Mouse (Mus musculus): ENCODE measurements around the gene Cic. TPM values are rescaled to one million over a fixed set of nuclear protein-coding genes. Genes with fewer than 3 reads are reported as not detected.

The Cic gene
- total and polyA plus RNA-seq, 2 experiments from 2014 or later, result 28.2 to 155 TPM

DNA sequence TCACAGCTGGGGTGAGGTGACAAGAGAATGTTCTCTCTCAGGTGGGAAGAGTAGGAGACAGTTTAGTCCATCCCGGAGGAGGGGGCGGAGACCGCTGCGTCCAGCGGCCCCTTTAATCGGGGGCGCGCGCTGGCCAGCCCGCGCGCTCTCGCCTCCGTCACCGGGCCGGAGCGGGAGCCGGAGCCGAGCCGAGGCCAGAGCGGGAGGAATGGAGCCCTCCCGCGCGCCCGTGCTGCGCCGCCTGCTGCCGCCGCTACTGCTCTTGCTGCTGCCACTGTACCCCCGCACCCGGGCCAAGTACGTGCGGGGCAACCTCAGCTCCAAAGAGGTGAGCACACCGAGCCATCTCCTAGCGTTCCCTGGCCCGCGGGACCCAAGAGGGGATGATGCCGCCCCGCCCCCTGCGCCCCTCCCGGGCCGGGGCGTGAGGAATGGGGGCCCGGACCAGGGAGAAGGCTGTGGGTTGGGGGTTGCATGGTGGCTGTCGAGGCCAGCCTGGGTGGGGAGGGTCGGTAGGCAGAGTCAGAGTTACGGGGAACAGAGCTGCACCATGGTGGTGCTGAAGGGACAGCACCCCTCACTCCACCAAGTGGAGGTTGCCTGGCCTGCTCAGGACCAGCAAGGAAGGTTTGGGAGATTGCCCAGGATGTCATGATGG is 38.6 kb downstream of the Cic start, which contains the start of gene Tmem145:
Gene Tmem145, plus strand, starts transcription at position 151 of the 658 bp plus-strand sequence.
- under 1% methylated on average over 46 of the region's 47 CpGs for WGBS
- DNase-seq (ENCODE audit: low spot score), result peak; percentile 84

DNA sequence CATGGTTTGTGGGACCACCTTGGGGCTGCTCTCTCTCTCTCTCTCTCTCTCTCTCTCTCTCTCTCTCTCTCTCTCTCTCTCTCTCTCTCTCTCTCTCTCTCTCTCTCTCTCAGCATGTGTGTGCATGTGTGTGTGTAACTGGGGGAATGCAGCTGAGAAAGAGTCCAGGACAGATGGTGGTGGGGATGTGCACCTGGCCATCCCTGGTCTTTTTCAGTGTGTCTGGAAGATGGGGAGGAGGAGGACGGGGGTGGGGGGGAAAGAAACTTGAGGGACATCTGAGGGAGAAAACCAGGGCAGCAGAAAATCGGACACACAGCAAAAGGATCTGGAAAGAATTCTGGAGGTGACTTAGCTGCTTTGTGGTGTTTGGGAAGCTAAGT is 39.1 kb downstream of the Cic start:
- peak overlapping the region; percentile 87; the same call in 1 of the 2 replicates for H3K9ac ChIP-seq (replicated peaks; ENCODE audit: low read length)
- peak overlapping the region; percentile 88 for H3K4me2 ChIP-seq (ENCODE audit: low read depth, low read length)
- H3K4me3 ChIP-seq (ENCODE audit: low read length), result peak overlapping the region; percentile 78
- no peak for TF ChIP-seq CTCF (IDR thresholded peaks at IDR 0.05; ENCODE audit: low read depth)
- H3K4me1 ChIP-seq (ENCODE audit: insufficient read depth, low read length), result no peaks in the 10 kb centered on the region
- ATAC-seq (peak; percentile 21; the same call in 1 of the 2 replicates), DNase-seq (ENCODE audit: low spot score) (no peak)
- H3K27ac ChIP-seq, result peak overlapping the region; percentile 90
- H3K27me3 ChIP-seq (ENCODE audit: insufficient read depth, low read length), result no peaks in the 10 kb centered on the region
- 0 out of 2 replicates have a peak, but pooled peaks cover 3% of the 10 kb centered on the region for H3K36me3 ChIP-seq (ENCODE audit: insufficient read depth, low read length)
- H3K9me3 ChIP-seq (ENCODE audit: low read length), result no peaks in the 10 kb centered on the region
- 33% methylated on average over 2 of the region's 2 CpGs for WGBS

More for the DNA sequence above, 38.6 kb downstream of the Cic start, which contains the start of gene Tmem145:
- no peaks in the 10 kb centered on the region for H3K4me1 ChIP-seq (ENCODE audit: insufficient read depth, low read length)
- H3K4me3 ChIP-seq (ENCODE audit: low read length), result peak within 1 kb of the TSS; percentile 78
- H3K9ac ChIP-seq (replicated peaks; ENCODE audit: low read length), result peak within 1 kb of the TSS; percentile 87
- peak within 1 kb of the TSS; percentile 88 for H3K4me2 ChIP-seq (ENCODE audit: low read depth, low read length)
- H3K27me3 ChIP-seq (ENCODE audit: insufficient read depth, low read length), result no peaks in the 10 kb centered on the region
- H3K9me3 ChIP-seq (ENCODE audit: low read length), result no peaks in the 10 kb centered on the region
- ATAC-seq, result peak; percentile 84
- TF ChIP-seq CTCF (IDR thresholded peaks at IDR 0.05; ENCODE audit: low read depth), result peak; percentile 3; the same call in 1 of the 2 replicates
- H3K27ac ChIP-seq, result peak within 1 kb of the TSS; percentile 90
- 0 out of 2 replicates have a peak, but pooled peaks cover 3% of the 10 kb centered on the region for H3K36me3 ChIP-seq (ENCODE audit: insufficient read depth, low read length)

DNA sequence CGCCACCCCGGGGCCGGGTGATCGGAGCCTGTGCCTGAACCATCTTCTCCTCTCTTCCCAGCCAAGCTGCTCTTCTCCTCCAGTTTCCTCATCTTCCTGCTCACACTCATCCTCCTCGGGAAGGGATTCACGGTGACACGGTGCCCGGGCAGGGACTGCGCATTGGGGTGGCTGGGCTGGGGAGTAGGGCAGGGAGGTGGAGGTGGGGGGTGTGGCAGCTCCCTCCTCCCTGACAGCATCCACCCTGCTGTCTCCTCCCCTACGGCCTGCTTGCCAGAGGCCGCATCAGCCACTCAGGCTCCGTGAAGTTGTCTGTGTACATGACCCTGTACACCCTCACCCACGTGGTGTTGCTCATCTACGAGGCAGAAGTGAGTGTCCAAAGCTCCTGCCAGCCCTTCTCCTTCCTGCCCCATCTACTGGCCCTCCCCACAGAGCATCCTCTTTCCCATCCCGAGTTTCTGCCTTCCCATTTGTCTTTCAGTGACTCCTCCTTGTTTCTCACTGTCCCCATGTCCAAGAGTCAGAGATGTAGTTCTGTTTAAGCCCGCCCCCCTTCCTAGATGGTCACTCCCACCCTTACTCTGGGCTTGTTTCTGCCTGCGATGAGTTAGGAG is 41.3 kb downstream of the Cic start:
- Histone ChIP-seq H3K36me3 (ENCODE audit: insufficient read depth, low read length) (0 out of 2 replicates have a peak, but pooled peaks cover 3% of the 10 kb centered on the region), H3K4me3 (ENCODE audit: low read length) (no peak overlapping the region), H3K27me3 (ENCODE audit: insufficient read depth, low read length) (peaks cover 11% of the 10 kb centered on the region; the same call in 1 of the 2 replicates), H3K4me1 (ENCODE audit: insufficient read depth, low read length) (no peaks in the 10 kb centered on the region), H3K9ac (replicated peaks; ENCODE audit: low read length) (no peak overlapping the region), H3K9me3 (ENCODE audit: low read length) (no peaks in the 10 kb centered on the region), H3K4me2 (ENCODE audit: low read depth, low read length) (no peak overlapping the region), H3K27ac (no peak overlapping the region)
- ATAC-seq (no peak), DNase-seq (ENCODE audit: low spot score) (no peak)
- TF ChIP-seq CTCF (IDR thresholded peaks at IDR 0.05; ENCODE audit: low read depth), result no peak
- WGBS, result 60% methylated on average over 17 of the region's 17 CpGs

DNA sequence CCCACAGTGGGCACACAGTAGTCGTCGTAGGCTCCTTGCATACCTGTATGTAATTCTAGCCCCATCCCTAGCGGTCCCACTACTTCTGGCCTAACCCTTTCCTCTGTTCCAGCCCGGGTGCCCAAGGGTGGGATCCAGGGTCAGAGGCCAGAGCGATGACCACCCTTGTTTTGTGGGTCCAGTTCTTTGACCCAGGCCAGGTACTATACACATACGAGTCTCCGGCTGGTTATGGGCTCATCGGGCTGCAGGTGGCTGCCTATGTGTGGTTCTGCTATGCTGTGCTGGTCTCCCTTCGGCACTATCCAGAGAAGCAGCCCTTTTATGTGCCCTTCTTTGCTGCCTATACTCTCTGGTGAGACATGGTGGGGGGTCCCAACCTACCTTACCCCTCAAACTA is 41.9 kb downstream of the Cic start:
- H3K9me3 ChIP-seq (ENCODE audit: low read length), result no peaks in the 10 kb centered on the region
- no peaks in the 10 kb centered on the region for H3K4me1 ChIP-seq (ENCODE audit: insufficient read depth, low read length)
- DNase-seq (ENCODE audit: low spot score) (no peak), ATAC-seq (no peak)
- H3K36me3 ChIP-seq (ENCODE audit: insufficient read depth, low read length), result 0 out of 2 replicates have a peak, but pooled peaks cover 3% of the 10 kb centered on the region
- no peak overlapping the region for H3K9ac ChIP-seq (replicated peaks; ENCODE audit: low read length)
- TF ChIP-seq CTCF (IDR thresholded peaks at IDR 0.05; ENCODE audit: low read depth), result no peak
- no peak overlapping the region for H3K27ac ChIP-seq
- H3K27me3 ChIP-seq (ENCODE audit: insufficient read depth, low read length), result peaks cover 16% of the 10 kb centered on the region; the same call in 1 of the 2 replicates
- 89% methylated on average over 9 of the region's 9 CpGs for WGBS
- H3K4me3 ChIP-seq (ENCODE audit: low read length), result no peak overlapping the region
- H3K4me2 ChIP-seq (ENCODE audit: low read depth, low read length), result no peak overlapping the region

DNA sequence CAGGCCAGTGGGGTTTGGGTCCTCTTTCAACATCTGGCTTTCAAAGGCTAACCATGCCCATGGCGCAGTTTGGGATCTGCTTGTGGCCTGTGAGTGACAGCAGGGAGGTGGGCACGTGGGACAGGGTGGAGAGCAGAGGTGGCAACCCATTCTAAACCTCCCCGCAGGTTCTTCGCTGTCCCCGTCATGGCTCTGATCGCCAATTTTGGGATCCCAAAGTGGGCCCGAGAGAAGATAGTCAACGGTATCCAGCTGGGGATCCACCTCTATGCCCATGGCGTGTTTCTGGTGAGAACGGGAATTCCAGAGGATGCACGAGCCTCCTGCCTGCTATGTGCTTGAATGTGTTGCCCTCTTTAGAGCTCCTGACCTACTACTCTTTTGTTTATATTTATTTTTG is 43.7 kb downstream of the Cic start:
- Histone ChIP-seq H3K27me3 (ENCODE audit: insufficient read depth, low read length) (peaks cover 16% of the 10 kb centered on the region; the same call in 1 of the 2 replicates), H3K4me3 (ENCODE audit: low read length) (no peak overlapping the region), H3K9ac (replicated peaks; ENCODE audit: low read length) (no peak overlapping the region), H3K27ac (no peak overlapping the region), H3K4me2 (ENCODE audit: low read depth, low read length) (no peak overlapping the region), H3K4me1 (ENCODE audit: insufficient read depth, low read length) (peaks cover 10% of the 10 kb centered on the region; the same call in 1 of the 2 replicates), H3K36me3 (ENCODE audit: insufficient read depth, low read length) (0 out of 2 replicates have a peak, but pooled peaks cover 3% of the 10 kb centered on the region), H3K9me3 (ENCODE audit: low read length) (no peaks in the 10 kb centered on the region)
- ATAC-seq (no peak), DNase-seq (ENCODE audit: low spot score) (no peak)
- no peak for TF ChIP-seq CTCF (IDR thresholded peaks at IDR 0.05; ENCODE audit: low read depth)
- 76% methylated on average over 11 of the region's 11 CpGs for WGBS

DNA sequence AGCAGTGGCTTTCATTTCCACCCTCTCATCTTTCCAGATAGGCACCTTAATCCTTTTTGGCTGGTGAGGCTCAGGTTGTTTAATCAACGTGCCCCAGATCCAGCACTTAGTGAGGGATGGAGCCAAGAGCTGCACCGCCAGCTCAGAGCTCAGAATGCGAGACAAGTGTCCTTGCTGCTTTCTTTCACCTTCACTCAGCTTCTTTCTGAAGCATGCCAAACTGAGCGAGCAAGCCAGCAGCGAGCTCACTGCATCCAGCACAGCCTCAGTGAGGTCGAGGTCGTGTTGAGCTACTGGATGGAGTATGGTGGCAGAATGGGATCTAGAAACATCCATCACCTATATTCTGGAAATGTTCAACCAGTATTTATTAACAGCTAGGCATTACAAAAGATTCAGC is 45.8 kb downstream of the Cic start:
- Histone ChIP-seq H3K4me3 (ENCODE audit: low read length) (no peak overlapping the region), H3K4me2 (ENCODE audit: low read depth, low read length) (no peak overlapping the region), H3K9me3 (ENCODE audit: low read length) (no peaks in the 10 kb centered on the region), H3K36me3 (ENCODE audit: insufficient read depth, low read length) (0 out of 2 replicates have a peak, but pooled peaks cover 3% of the 10 kb centered on the region), H3K27ac (no peak overlapping the region), H3K27me3 (ENCODE audit: insufficient read depth, low read length) (peaks cover 16% of the 10 kb centered on the region; the same call in 1 of the 2 replicates), H3K4me1 (ENCODE audit: insufficient read depth, low read length) (peaks cover 10% of the 10 kb centered on the region; the same call in 1 of the 2 replicates), H3K9ac (replicated peaks; ENCODE audit: low read length) (no peak overlapping the region)
- 53% methylated on average over 7 of the region's 7 CpGs for WGBS
- no peak for ATAC-seq
- no peak for DNase-seq (ENCODE audit: low spot score)
- TF ChIP-seq CTCF (IDR thresholded peaks at IDR 0.05; ENCODE audit: low read depth), result no peak
